Mouse (Mus musculus) liver, embryonic 18 days (tissue): ENCODE data around the gene Wdr53. TPM values are rescaled to one million over a fixed set of nuclear protein-coding genes. Genes with fewer than 3 reads are reported as not detected.

Experiments
- polyA plus RNA-seq: library from polyadenylated mRNA; depleted of rRNA; stranded (reverse); fragments of >200 nt; gene quantifications from 2 replicates; pipeline ENCODE4 v1.2.3, GENCODE M21; 2012; rRNA removed

The Wdr53 gene
- 6.8 and 7.7 TPM in 2 replicates for polyA plus RNA-seq

DNA sequence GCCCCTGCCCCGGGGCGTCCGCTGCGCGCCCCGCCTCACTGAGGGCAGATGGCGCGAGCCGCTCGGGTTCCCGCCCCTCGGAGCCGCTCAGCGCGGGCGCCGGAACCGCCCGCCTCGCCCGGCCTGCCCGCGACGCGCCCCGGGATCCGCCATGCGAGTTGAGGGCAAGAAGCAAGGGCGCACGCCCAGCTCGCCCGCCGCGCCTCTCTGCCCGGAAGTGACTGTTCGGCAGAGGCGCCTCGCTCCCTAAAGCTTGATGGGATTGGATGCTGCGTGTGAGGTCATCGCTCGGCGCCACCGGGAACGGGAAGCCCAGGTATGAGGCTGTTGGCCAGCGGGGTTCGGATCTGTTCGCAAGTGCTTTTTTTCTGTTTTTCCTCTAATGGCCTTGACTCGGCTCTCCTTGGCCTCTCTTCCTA is at the start of gene Wdr53, which contains the start of gene Fbxo45:
Gene Wdr53 (plus strand): TSS at position 276 of the 419 bp plus-strand sequence.
Gene Fbxo45 (minus strand): TSS at position 207 of the 419 bp plus-strand sequence.

DNA sequence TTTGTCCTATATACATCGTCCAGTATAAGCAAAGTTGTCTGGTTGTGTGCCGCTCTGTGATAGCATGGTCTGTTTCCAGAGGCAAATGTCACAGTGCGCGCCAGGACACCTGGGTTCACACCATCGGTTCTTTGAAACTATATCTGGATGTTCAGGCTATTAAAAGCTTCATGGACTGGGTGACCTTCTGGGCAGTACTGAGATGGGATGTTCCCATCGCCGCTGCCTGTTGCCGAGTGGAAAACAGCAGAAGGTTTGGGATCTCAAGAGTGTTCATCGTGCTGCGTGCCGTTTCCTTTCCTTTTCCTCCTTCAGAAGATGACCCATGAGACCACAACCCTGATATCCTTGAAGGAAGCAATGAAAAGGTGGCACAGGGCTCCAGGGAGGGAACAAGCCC is 24.3 kb downstream of the Wdr53 start, which contains the start of gene Smco1:
Gene Smco1 (plus strand): TSS at position 178 of the 400 bp plus-strand sequence.

DNA sequence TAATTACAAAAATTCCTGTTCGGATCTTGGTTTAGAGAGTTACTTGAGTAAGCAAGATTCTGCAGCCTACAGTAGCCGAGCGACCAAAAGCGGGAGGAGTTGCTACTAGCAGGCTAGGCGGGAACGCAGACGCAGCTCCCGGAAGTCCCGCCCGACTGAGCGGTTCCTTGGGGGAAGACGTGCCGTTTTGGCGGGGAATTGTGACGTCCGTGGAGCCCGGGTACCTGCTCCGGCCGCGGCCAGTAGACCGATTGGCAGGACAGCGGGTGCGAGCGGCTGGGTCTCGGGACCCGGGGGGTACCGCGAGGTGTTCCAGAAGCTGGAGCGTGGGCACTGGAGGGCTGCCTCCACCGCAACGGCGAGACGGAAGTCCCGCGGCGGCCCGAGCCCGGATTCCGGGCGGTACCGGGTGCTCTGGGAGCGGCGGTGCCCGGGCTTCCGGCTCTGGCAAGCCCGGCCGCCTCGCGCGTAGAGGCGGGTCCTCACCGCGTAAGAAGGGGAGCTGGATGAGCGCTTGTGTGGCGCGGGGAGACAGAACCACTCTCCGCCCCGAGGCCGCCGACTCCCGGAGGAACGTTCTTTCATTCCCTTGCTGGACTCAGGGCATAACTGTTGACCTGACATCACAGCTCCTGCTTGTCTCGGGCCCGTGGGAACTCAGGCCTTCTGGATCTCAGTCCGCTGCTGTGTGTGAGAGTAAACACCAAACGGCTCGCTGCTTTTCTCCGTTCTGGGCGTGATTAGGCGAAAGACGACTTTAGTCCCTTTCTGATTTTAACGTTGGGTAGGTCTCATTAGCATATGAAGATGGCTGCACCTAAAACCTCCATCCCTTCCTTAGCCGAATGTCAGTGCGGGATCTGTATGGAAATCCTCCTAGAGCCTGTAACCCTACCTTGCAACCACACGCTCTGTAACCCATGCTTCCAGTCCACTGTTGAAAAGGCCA is 30.6 kb downstream of the Wdr53 start, which contains the start of gene Rnf168:
Gene Rnf168 (plus strand): TSS at position 152 of the 949 bp plus-strand sequence.

Other genes with a start within 250 kb of the Wdr53 start
- gene Senp5, start 243.9 kb upstream of the Wdr53 start, polyA plus RNA-seq, result 5.3 and 5.4 TPM in 2 replicates
- gene Pak2, start 167.9 kb upstream of the Wdr53 start, polyA plus RNA-seq, result 7.3 and 8.4 TPM in 2 replicates
- 36.2 and 37.8 TPM in 2 replicates for gene Pigx, start 147.5 kb upstream of the Wdr53 start, polyA plus RNA-seq
- 4.6 and 4.7 TPM in 2 replicates for gene Cep19, start 147.4 kb upstream of the Wdr53 start, polyA plus RNA-seq
- 16.9 and 17.5 TPM in 2 replicates for gene Nrros, start 81.6 kb upstream of the Wdr53 start, polyA plus RNA-seq
- gene Bex6, start 67.4 kb upstream of the Wdr53 start, polyA plus RNA-seq, result 0.59 and 0.71 TPM in 2 replicates
- 2.7 and 3.1 TPM in 2 replicates for gene Fbxo45, start 69 bp upstream of the Wdr53 start, polyA plus RNA-seq
- gene Smco1, start 24.2 kb downstream of the Wdr53 start, polyA plus RNA-seq, result not detected in 2 replicates
- gene Rnf168, start 30.2 kb downstream of the Wdr53 start, polyA plus RNA-seq, result 3.6 and 4.1 TPM in 2 replicates
- gene Ubxn7, start 85.0 kb downstream of the Wdr53 start, polyA plus RNA-seq, result 5.2 and 7.5 TPM in 2 replicates
- 0.04 TPM in 1 of 2 replicates, not detected in the other for gene Tm4sf19, start 153.3 kb downstream of the Wdr53 start, polyA plus RNA-seq
- 3.7 and 4.5 TPM in 2 replicates for gene Tctex1d2, start 172.5 kb downstream of the Wdr53 start, polyA plus RNA-seq
- gene Pcyt1a, start 183.7 kb downstream of the Wdr53 start, polyA plus RNA-seq, result 18.9 and 19.7 TPM in 2 replicates
- gene Slc51a, start 240.7 kb downstream of the Wdr53 start, polyA plus RNA-seq, result 0.06 and 0.10 TPM in 2 replicates
- not detected in 2 replicates for gene Zdhhc19, start 249.0 kb downstream of the Wdr53 start, polyA plus RNA-seq